Mouse (Mus musculus): ENCODE results near the gene Art1.
A peak's percentile ranks its signal among the peaks of the same experiment; 100 is the strongest.

Art1 gene

DNA sequence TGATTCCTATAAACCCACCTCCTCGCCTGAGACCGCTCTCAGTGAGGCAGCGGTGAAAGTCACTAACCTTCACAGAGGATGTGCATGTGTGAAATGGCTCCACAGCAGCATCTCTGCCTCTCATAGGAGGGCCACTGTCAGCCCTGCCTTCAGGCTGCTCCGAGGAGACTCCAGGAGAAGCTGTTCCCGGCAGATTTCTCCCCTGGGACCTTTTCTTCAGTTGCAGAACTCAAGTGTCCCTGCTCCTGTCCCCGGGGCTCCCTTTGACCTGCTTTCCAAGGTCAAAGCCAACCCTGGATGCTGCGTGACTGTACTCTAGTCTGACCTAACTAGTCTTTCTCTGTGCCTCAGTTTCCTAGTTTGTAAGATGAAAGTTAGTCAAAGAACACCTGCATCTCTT is 7.6 kb downstream of the Art1 start, which contains the start of gene Art5:
TSS of gene Art5 (minus strand) at position 319 of the 400 bp plus-strand sequence.
- no peak for DNase-seq

DNA sequence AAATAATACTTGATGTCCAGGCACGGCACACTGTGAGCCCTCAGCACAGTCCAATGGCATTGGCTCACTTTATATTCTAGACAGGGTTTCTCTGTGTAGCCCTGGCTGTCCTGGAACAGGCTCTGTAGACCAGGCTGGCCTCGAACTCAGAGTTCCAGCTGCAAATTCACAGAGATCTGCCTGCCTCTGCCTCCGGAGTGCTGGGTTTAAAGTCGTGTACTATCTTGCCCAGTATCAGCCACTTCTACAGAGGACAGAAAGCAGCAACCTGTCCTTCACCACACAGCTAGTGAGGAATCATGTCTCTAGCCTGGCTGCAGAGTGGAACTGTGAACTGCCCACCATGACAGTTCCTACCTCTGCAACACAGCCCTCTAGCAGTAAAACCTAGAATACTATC is 8.2 kb downstream of the Art1 start:
- no peak for DNase-seq

DNA sequence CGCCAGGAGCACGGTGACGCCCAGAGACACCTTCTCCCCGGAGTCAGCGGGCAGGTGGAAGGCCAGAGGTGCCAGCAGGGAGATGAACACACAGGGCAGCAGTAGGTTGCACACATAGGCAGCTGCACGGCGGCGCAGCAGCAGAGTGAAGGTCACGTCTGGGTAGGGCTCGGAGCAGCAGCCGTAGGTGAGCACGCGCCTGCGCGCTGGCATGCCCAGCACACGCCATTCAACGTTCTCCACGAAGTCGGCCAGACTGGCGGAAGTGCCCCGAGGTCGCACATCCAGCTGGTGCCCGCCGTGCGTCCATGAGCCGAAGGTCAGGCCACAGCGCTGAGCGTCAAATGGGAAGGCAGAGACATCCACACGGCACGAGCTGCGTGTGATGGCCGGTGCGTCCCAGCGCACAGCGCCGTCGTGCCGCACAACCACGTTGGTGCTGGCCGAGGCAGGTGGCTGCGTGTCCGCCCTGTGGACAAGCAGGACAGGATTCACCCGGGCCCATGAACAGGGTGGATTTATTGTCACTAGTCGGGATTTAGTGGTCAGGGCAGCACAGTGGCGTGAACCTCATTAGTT is 11.7 kb downstream of the Art1 start:
- no peak for DNase-seq

DNA sequence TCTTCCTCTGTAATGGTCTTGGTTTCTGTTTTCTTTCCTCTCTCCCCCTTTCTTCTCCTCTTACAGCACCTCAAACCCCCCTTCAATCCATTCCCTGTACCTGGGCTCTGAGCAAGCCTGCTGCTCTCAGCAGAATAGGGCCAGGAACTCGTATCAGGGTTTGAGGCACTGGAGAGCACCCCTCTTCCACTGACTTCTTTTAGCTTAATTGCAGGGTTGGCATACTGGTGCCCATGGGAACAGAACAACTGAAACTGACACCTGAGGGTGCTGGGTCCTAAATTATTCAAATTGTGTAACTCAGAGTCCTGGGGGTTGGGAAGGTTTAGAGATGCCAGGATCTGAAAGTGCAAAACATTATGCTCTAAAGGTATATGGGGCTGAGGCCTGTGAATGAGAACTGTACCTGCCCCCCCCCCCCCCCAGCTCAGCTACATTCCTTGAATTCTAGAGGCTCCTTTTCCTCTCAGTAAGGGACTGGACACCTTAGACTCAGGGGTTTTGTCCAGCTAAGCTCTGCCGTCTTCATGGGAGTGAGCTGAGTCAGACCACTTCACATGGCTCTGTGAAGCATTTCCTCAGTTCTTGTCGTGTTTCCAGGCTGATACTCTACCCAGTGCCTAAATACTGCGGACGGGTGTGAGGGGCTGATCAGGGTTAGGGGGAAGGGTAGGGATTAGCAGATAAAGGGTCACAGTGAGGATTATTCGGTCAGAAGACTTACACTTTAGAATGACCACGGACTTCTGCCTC is 15.2 kb downstream of the Art1 start, which contains the start of gene Chrna10:
TSS of gene Chrna10 (minus strand) at position 250 of the 753 bp plus-strand sequence.
- no peak for DNase-seq

DNA sequence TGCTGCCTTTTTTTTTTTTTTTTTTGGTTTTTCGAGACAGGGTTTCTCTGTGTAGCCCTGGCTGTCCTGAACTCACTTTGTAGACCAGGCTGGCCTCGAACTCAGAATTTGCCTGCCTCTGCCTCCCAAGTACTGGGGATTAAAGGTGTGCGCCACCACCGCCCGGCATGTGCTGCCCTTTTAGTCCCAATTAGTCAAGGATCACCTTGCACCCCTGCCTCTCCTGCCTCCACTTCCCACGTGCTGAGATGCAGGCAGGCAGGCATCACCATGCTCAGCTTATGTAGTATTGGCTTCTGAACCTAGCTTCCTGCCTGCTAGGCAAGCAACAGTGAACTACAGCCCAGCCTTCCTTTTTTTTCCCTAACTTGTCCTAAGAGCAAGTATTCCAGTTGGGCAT is 15.8 kb downstream of the Art1 start:
- no peak for DNase-seq

DNA sequence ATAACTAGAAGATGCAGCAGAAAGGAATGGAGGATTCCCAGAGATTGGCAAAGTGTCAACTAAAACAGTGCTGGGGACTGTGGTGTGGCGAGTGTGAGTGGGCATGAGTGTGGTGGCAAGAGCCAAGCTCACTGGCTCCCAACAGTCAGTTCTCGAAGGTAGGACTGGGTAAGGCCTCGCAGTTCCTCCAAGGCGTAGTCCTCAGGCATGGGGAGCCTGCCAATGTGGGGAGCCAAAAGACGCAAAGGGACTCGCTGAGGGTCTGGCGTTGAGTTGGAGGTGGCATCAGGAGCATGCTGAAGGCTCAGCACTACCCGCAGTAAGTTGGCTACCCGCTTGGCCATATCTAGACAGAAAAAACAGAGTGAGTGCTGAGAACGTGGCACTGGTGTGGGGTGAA is 18.8 kb downstream of the Art1 start:
- DNase-seq = no peak

DNA sequence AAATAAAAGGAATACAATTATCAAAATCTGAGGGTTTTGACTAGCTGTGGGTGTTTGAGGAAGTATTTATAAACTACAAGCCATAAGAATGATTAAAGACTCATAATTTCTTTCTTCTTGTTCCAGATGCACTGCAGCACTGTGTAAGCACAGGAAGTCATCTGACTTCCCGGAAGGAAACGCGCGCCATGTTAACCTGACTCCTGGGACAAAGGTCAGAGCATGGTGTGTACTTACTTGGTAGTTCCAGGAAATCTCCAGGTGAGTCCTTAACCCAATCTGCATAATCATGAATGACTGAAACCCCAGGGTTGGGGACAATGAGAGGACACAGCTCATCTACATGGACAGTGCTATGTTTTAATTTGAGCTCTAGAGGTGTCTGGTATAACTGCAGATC is 30.9 kb downstream of the Art1 start:
- DNase-seq = peak in 1 of 2 experiments; percentile 21

DNA sequence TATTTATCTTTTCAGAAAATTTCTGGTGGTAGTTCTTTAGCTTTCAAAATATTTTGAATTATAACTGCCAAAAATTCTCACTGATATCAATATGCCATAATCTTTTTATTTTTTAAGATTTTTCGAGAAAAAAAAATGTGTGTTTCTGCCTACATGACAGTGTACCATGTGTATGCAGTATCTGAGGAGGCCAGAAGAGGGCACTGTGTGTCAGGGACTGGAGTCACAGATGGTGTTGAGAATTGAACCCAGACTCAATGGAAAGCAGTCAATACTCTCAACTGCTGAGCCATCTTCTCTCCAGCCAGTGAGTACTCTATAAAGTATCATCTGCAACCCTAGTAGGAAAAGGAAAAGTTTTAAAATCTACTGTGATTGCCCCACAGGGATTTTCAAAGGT is 35.9 kb downstream of the Art1 start:
- DNase-seq = peak; percentile 58 to 66

DNA sequence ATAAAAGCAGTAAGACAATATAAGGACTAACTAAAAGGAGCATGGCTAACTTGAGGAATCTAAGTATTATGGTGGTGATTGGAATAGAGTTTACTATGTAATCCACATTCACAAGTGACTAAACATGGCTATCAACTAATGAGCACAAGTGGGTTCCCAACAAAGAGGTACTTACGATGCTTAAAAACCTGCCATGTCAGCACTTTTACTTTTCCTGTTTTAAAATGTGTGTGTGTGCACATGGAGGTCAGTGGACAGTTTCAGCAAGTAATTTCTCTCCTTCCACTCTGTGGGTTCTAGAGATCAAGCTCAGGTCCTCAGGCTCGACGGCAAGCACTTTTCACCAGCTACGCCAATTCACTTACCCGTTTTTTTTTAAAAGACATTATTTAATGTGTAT is 36.4 kb downstream of the Art1 start:
- DNase-seq = no peak

DNA sequence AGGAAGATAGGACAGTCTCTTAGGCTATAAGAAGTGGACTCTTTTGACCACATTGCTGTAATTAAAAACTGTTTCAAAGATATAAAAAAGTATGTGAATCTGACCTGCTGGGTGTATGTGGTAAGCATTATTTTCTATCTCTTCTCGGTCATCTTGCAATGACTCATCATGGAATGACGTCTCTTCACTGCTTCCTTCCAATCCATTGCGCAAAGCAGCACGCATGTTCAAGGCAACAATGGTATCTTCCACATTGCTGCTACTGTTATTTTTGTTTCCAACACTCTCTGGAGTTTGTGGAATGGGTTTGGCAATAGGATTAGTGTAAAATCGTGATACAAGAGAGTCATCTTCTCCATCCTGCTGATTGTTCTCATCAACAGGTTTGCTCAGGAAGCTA is 52.1 kb downstream of the Art1 start:
- no peak for DNase-seq
